Mouse (Mus musculus) embryo, embryonic 9.5 days (tissue): ENCODE measurements around the gene Zdhhc17.
A peak's percentile ranks its signal among the peaks of the same experiment; 100 is the strongest.

Experiments
- DNase-seq: peaks from one replicate; pipeline ENCODE4 v3.0.0-alpha.2; 2017; ENCODE audit errors: extremely low spot score

Gene Zdhhc17

GRCm38 (mm10) chr10:111009641-111010479 is at the start of gene Zdhhc17:
Gene Zdhhc17 (minus strand): TSS chr10:111010140.
- DNase-seq: peak; percentile 92

GRCm38 (mm10) chr10:111055770-111056169 is 45.8 kb upstream of the Zdhhc17 start:
- DNase-seq: no peak

- no peak for DNase-seq
Measured at GRCm38 (mm10) chr10:111051606-111052005, 41.7 kb upstream of the Zdhhc17 start.

- no peak for DNase-seq
Measured at GRCm38 (mm10) chr10:111050511-111050910, 40.6 kb upstream of the Zdhhc17 start.

GRCm38 (mm10) chr10:111050061-111050460 is 40.1 kb upstream of the Zdhhc17 start:
- DNase-seq: no peak

- no peak for DNase-seq
Measured at GRCm38 (mm10) chr10:111047895-111048294, 38.0 kb upstream of the Zdhhc17 start.

- no peak for DNase-seq
Measured at GRCm38 (mm10) chr10:111040078-111040656, 30.2 kb upstream of the Zdhhc17 start.

GRCm38 (mm10) chr10:111036851-111037250 is 26.9 kb upstream of the Zdhhc17 start:
- no peak for DNase-seq

GRCm38 (mm10) chr10:111035134-111035533 is 25.2 kb upstream of the Zdhhc17 start:
- DNase-seq: no peak

GRCm38 (mm10) chr10:111031511-111032365 is 21.8 kb upstream of the Zdhhc17 start:
- DNase-seq: no peak

GRCm38 (mm10) chr10:111030845-111031244 is 20.9 kb upstream of the Zdhhc17 start:
- DNase-seq: no peak

- DNase-seq: no peak
Measured at GRCm38 (mm10) chr10:111026106-111026505, 16.2 kb upstream of the Zdhhc17 start.

- DNase-seq: no peak
Measured at GRCm38 (mm10) chr10:111024746-111025145, 14.8 kb upstream of the Zdhhc17 start.

- no peak for DNase-seq
Measured at GRCm38 (mm10) chr10:111014476-111014875, 4.5 kb upstream of the Zdhhc17 start.

- no peak for DNase-seq
Measured at GRCm38 (mm10) chr10:111013265-111013664, 3.3 kb upstream of the Zdhhc17 start.

GRCm38 (mm10) chr10:111012496-111013038 is 2.6 kb upstream of the Zdhhc17 start:
- no peak for DNase-seq

- DNase-seq: no peak
Measured at GRCm38 (mm10) chr10:111011226-111011765, 1.4 kb upstream of the Zdhhc17 start.

- peak; percentile 77 for DNase-seq
Measured at GRCm38 (mm10) chr10:111010480-111011225, 713 bp upstream of the Zdhhc17 start.

GRCm38 (mm10) chr10:111009113-111009640 is 763 bp downstream of the Zdhhc17 start:
- DNase-seq: no peak

- DNase-seq: no peak
Measured at GRCm38 (mm10) chr10:111007687-111008086, 2.3 kb downstream of the Zdhhc17 start.
